Mouse (Mus musculus) 3134 (cell line): ENCODE data around the gene Kdelr1.

ENCODE experiments used
- DNase-seq: peaks from one replicate; pipeline ENCODE4 v3.0.0-alpha.2; 2011; ENCODE audit warnings: low spot score; ENCODE audit not compliant: insufficient read length; ENCODE audit errors: extremely low read depth

Gene Kdelr1

DNA sequence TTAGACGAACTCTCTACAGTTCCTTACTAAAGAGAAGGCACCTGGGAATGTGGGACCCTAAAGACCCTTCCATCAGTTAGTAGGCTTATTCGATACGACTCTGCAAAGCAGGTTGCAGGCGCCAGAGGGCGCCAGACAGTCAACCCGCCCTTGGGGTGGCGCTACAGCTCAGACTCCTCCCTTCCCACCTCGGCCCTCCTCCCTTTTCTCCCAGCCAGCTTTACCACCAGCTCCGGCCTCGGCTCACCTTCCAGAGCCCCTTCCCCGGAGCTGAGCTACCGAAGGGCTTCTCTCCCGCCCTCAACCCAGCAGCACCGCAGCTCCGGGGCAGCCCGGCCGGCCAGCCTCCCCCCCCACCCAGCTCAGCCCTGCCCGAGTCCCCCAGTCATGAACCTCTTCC, at the start of gene Kdelr1:
Gene Kdelr1 (plus strand): TSS at position 149 of the 400 bp plus-strand sequence.
- DNase-seq: peak; percentile 81

- DNase-seq: no peak
These were observed 48.0 kb upstream of the Kdelr1 start, which contains the start of gene Kcnj14 for GRCm38 (mm10) chr7:45824598-45824997. Gene Kcnj14, minus strand, starts transcription at chr7:45824782.

GRCm38 (mm10) chr7:45826631-45827030, 45.9 kb upstream of the Kdelr1 start:
- no peak for DNase-seq

DNA sequence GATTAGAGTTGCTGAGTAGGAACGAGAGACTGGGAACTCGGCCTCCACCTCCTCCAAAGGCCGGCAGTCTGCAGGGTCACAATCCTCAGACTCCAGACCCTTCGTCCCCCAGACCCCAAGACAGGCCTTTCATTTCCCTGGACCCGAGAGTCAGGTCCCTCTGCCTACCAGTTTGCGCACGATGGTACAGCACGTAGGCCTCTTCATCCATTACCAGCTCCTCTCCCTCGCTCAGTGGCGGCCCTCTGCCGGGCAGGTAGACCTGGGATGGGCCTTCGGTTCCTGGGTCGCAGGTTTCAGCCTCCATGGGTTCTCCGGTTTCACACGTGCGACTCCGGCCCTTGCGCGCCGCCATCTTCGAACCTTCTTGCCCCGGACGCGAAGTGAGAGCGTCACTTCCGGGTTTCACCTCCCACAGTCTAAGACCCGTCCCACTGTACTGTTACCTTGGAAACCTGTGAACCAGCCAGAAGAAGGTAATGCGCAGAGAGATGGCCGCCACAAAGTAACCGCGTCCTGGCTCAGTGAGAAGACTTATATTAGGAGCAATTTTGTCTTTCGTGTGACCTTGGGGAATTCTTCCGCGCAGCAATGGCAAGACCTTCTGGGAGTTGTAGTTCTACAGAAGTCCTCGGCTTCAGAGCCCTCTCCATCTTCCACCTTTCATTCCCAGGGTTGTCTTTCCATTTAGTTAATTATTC, 42.0 kb upstream of the Kdelr1 start, which contains the start of gene Grwd1:
Gene Grwd1 (minus strand): TSS at position 518 of the 701 bp plus-strand sequence.
- DNase-seq: peak; percentile 81

DNA sequence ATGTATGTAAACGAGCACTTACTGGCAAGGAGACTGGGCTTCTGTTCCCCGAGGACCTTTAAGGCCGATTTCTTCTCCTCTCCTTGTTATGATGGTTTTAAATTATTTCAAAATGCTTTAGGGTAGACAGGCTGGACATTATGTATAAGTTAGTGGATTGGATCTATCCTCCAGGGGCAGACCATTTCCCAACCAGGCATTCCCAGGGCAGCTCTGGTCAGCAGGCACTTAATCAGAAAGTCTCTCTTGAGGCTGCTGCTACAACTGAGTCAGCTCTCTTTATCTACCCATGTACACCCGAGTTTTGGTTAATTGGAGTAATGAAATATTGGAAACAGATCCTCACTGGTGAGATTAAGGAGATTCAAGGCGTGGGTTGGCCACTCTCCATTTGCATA, 41.4 kb upstream of the Kdelr1 start:
- DNase-seq: no peak

DNA sequence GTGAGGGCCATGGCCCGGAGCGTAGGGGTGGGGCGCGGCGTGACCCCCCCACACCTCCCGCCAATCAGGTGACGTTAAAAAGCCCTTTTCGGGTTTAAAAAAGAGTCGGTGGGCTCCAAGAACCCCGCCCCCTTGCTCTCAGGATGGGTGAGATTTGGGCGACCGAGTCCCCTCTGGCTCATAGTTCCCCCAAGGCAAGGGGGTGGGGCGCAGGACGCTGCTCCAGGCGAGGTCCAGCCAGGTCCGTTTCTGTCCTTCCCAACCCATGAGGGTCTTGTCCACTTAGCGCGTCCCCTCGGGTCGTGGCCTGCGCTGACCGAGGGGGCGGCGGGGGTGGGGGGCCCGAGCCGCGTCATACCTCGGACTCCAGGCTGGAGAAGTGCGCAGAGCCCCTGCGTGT, 40.1 kb upstream of the Kdelr1 start:
- DNase-seq: no peak

DNA sequence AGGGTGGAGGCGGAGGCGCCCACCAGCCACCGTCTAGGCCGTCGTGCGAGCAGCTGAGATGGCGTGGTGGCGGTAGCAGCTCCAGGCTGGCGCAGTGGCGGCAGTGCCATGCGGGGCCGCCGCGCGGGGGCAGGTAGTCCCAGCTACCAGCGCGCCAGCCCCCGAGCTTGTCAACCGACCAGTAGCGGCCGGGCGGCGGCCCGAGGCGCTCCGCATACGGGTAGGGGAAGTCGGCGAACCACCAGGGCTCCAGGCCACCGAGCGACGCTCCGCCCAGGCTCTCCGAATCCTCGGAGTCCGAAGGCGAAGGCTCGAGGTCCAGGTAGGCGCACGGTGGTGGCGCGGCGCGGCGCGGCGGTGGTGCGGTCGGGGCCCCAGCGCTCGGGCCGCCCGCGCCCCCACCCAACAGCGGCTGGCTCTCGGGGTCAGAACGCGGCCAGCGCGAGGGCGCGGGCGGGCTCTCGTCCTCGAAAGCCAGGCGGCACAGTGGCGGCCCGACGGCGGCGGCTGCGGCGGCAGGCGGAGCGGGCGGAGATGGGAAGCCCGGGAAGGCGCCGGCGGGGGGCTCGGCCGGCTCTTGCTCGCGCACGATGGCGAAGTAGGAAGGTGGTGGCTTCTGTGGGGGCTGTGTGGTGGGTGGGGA, 39.3 kb upstream of the Kdelr1 start:
- no peak for DNase-seq

DNA sequence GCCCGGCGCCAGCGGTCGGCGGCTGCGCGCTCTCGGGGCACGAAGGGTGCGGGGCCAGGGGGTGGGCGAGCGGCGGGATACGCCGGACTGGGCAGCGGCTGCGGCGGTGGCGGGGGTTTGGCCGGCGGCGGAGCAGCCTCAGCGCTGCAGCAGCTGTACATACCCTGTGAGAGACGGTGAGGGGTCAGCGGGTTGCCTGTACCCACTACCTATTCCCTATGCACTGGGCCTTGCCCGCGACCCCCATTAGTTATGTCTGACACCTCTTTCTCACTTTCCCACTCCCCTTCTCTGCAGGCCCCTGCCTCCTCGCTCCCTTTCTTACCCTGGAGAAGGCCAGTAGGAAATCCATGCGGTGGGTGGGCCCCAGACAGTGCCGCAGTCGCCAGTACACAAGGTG, 38.6 kb upstream of the Kdelr1 start:
- no peak for DNase-seq

GRCm38 (mm10) chr7:45842950-45843744, 29.4 kb upstream of the Kdelr1 start:
- DNase-seq: no peak

- no peak for DNase-seq
These were observed 24.0 kb upstream of the Kdelr1 start for GRCm38 (mm10) chr7:45848447-45849027.

DNA sequence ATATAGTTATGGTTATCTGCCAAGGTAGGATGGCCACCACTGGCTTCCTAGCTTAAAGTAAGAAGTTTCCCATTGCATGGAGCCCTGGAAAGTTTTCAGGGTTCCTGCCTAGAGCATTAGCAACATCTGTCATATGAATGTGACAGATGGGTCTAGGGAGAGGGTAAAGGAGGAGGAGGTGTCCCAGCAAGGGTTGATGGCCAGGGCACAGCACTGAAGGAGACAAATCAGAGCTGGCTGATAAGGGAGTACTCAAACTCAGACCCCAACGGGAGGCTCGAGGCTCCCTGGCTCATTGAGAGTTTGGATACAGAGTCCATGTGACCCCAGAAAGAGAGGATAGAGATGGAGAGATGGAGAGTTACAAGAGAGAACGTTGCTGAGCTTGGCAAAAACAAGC, 21.9 kb upstream of the Kdelr1 start:
- no peak for DNase-seq

DNA sequence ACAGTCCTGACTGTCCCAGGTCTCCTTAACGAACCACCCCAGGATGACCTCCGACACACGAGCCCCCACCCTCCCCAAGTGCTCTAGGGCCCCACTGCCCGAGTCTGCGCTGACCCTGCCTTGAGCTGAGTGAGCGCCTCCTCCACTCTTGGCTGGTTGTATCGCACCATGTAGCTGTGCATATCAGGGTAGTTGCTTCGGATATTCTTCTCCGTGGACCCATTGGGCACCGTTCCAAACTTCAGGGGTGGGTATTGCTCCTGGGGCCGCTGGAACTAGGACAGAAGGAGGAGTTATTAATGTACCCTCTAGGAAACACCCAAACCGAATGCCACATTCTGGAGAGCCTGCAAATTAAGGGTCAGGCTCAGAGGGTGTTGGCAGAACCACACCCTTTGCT, 19.5 kb upstream of the Kdelr1 start:
- no peak for DNase-seq

DNA sequence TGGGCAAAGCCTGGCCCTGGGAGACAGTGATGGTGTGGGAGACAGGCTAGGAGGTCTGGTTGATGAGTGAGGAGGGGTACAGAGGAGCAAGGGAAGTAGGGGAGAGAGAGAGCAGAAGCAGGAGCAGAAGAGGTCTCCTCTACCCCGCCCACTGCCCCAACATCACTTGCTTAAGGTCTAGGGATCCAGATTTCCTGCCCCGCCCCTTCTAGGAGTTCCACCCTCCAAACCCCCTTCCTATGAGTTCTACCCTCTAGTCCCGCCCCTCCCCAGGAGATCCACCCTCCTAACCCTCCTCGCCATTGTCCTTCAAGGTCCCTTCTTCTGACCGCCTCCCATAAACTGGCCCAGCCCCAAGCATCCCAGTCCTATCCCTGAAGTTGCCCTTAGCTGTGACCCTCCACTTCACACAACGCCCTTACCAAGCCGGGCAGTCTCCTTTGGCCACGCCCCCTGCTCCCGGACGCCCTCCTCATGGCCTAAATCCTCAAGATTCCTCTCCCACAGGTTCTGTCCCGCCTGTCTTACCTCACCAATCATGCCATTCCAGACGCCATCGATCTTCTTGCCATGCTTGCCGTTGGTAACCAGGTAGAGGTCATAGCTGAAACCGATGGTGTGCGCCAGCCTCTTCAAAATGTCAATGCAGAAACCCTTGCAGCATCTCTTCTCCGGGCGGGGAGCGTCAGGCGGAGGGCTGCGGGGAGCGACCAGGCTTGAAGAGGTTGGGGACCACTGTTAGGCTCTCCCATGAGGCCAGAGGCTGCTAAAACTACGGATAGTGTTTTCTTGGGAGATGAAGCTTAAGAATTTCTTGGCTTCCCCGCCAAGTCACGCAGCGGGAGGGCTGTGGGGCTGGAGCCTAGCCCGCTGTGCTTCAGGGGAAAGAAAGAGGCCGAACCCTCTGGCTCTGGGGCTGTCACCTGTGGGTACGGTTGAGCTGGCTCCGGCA, 15.3 kb upstream of the Kdelr1 start:
- DNase-seq: no peak

- DNase-seq: no peak
These were observed 13.6 kb upstream of the Kdelr1 start for GRCm38 (mm10) chr7:45859008-45859407.

DNA sequence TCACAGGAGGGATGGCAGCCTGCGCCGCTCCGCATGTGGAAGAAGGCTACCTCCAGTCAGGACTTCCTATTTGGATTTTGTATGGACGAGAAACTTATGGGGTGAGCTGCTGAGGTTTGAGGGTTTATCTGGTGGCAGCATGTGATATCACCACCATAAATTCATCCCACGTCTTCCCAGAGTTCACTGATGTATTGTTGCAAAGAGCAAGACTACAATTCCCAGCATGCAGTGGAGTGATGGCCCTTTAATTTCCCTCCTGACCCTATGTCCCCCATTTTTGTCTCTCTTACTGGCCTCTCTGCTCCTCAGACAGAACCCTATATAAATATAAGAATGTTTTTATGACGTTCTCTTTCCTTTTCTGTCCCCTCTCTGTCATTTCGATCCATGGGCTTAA, 9.8 kb upstream of the Kdelr1 start:
- no peak for DNase-seq

DNA sequence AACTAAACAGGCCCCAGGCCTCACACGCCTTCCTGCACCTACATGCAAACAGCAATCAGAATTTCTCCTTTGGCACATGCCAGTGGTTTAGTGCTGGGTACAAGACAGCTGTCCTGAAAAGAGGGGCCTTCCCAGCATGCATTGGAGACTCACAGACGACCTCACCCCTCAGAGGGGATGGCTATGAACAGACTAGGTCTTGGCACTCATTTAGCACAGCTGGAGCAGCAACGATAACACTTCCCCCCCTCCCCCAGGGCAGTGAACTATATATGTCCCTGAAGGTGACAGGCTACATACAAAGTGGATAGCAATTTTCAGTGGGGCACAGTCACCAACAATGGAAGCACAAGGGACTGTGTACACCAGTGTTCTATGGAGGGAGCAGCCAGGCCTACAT, 8.1 kb upstream of the Kdelr1 start:
- DNase-seq: no peak

DNA sequence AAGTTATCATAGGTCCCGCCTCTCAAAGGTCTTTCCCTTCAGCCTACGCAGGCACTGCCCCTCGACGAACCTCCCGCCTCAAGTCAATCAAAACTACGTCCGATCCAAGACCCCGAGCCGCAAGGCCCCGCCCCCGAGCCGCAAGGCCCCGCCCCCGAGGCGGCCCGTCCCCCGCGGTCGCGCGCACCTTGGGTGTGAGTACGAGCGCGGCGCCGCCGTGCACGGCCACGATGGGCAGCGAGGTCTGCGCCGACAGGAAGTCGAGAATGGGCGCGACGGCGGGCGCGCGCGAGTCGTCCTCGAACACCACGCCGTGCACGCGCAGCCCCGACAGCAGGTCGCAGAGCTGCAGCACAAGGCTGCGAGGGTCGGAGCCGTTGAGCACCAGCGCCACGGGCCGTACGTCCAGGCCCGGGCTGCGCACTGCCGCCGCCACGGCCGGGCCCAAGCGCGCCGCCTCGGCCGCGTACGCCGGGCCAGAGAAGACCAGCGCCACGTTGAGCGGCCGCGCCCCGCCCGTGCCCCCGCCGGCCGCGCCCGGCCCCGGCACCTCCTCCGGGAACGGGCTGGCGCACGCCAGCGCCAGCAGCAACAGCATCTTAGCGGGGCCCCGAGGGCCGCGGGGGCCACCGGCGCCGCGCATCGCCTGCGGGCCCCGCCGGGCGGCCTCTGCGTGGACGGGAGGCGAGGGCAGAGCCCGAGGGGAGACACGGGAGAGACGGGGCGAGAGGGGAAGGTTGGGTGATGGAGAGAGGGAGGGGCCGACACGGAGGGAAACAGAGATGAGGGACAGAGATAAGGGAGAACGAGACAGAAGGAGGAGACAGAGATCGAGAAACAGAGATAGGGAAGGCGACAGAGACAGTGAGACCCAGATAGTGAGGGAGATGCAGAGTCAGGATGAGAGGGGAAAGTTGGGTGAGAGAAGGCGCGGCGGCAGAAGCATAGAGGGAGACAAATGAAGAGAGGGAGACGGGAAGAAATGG, 6.4 kb upstream of the Kdelr1 start:
- peak; percentile 94 for DNase-seq

GRCm38 (mm10) chr7:45867871-45868270, 4.7 kb upstream of the Kdelr1 start:
- no peak for DNase-seq

GRCm38 (mm10) chr7:45869107-45869670, 3.4 kb upstream of the Kdelr1 start:
- no peak for DNase-seq
